Mouse (Mus musculus) fibroblast of lung, adult 2 months (primary cell): ENCODE results near the gene Cdc42ep3.

Experiments used
- DNase-seq: peaks from one replicate; pipeline ENCODE4 v3.0.0-alpha.2; 2011; ENCODE audit warnings: low read depth

Cdc42ep3 gene

DNA sequence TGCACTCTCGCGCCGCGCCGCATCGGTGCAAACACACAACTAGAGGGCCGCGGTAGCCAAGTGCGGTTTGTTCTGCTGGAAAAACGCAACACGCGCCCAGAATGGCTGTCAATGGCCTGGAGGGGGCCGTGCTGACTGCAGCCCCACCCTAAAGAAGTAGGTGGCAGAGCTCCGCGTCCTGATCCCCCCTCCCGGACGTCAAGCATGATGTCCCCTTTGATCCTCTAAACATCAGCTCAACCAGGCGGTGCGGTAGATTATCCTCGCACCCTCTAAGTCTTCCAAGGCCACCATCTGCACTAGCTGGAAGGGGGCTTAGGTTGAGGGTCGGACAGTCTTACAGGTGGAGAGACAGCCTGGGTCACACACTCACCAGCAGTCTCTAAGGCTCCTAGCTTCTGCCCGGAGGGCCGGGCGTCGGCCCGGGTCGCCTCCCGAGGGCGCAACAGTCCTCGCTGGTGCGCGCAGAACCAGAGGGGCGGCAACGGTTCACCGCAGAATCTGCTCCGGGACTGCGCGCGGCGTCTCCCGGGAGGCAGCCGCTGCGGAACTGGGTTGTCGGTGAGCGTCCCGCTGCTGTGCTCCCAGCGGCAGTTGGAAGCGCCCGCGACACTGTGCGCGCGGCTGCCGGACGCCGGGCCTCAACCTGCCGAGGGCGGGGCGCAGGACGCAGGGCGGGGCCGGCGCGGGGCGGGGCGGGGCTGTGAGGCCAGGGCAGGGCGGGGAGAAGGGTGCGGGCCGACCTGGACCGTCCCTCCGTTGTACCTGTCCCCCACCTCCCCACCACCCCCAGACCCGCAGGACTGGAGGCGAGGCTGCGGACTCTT, at the start of gene Cdc42ep3:
Cdc42ep3 (minus strand) TSS at position 648 of the 827 bp plus-strand sequence.
- no peak for DNase-seq

DNA sequence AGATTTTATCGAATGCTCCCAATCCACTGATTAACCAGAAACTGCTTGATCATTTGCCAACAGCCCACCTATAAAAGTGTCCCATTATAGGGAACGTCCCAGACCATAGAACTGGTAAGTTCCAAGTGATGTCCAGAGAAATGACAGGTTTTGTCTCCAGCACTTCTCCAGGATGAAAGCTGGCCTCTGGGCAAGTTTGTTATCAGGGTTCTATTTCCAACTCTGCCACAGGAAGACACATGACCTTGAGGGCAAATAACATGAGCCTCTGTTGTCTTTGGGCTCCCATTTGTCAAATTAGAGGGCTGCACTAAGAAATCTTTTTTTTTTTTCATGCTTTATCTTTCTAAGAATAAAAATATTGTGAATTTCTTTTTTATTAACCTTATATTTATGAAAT, 45.5 kb upstream of the Cdc42ep3 start:
- DNase-seq = no peak

DNA sequence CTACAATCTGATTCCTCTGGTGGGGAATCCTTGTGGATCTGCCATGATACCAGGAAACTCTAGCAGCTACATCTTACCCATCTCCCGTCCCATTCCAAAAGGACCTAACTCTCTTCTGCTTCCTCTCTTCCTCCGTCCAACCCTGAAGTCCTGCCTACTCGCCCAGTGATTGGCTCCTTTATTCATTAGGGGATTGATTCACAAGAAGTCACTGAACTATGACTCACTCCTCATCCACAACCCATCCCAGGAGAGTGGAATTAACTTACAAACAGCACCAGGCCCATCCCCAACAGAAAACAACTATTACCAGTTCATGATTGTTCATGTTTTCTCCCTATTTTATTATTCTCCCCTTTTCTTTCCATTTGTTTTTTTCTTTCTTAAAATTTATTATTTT, 43.5 kb upstream of the Cdc42ep3 start:
- no peak for DNase-seq

DNA sequence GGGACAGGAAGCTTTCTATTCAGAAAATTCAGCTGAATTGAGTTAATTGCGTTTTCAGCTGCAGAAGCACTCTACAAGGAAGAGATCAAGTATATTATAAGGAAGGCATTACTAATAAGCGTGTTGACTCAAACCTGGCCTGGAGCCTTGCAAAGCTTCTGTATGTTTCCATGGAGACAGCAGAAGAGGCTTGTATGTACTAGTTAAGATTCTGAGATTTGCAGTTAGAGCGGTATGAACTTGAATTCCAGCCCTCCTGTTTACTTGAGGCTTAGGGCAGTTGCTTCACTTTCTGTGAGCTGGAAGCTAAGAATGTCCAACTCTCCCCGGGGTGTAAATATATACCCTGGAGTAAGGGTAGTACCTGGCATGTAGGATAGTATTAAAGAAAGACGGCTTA, 39.9 kb upstream of the Cdc42ep3 start:
- DNase-seq = no peak

DNA sequence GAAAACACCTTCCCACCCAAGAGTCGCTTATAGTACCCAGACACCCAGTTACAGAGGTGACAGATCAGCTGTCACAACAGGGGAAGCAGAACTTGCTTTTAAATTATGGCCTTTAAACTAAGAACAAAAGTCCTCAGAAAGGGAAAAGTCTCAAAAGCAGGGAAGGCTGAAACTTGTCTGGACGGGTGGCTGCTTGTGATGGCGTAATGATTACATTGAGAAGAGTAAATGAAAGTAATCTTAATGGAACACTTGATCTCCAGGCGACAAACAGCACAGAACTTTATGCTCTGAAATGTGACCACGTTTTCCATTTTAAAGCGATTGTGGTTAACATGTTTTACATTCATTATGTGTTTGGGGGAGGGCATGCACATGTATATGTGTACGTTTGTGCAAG, 39.0 kb upstream of the Cdc42ep3 start:
- no peak for DNase-seq

DNA sequence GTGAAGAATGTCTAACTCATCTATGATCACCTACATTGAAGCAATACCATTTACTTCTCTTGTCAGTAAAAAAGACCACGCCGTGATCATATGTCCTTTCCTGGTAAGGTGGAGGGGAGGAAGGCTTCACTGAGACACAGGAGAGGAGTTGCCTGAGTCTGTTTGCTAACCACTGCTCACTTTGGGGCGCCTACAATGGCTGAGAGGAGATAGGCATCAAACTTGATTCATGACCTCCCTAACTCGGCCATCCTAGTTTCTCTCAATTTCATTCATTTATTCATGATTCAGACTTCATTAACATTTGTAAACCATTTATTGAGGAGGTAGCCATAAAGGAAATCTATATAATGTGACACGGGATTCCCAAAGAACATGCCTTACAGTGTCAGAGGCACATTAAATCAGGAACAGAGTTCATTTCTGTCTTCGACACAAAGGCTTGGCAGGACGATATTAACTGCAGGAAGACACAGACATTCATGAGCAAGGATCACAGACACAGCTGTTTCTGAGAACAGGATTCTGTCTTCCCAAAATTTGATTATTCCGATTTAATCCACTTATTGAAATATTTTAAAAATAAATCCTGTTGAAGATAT, 32.7 kb upstream of the Cdc42ep3 start:
- no peak for DNase-seq

DNA sequence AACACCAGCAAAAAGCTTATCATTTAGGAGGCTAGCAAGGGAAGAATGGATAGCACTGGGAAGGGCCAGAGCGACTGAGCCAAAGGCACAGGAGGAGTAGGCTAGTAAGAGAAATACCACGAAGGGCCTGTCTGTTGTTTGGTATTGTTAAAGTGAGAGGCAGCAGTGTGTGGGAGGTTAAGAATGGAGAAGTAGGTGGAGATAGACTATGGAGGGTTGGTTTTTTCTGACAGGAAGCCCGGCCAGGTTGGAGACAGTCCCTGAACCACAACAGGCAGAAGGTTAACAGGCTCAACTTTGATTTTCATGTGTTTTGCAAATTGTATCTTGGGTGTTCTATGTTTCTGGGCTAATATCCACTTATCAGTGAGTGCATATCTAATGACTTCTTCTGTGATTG, 26.6 kb upstream of the Cdc42ep3 start:
- no peak for DNase-seq

DNA sequence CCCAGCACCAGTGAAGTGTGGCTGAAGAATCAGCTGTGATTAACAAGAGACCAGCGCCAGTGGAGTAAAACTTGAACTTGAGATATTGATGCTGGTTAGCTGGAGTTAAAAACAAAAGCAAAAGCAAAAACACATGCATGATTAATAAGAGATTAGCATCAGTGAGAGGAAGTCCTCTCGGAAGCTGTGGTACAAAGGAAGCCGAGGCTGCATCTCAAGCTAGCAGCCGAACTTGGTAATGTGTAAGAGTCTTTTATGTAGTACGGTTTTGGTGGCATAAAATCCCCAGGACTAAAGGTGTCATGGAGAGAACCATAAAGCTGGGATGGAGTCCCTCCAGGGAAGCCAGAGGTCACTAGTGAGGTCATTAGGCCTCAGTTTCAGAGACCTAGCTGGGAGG, 24.3 kb upstream of the Cdc42ep3 start:
- no peak for DNase-seq

DNA sequence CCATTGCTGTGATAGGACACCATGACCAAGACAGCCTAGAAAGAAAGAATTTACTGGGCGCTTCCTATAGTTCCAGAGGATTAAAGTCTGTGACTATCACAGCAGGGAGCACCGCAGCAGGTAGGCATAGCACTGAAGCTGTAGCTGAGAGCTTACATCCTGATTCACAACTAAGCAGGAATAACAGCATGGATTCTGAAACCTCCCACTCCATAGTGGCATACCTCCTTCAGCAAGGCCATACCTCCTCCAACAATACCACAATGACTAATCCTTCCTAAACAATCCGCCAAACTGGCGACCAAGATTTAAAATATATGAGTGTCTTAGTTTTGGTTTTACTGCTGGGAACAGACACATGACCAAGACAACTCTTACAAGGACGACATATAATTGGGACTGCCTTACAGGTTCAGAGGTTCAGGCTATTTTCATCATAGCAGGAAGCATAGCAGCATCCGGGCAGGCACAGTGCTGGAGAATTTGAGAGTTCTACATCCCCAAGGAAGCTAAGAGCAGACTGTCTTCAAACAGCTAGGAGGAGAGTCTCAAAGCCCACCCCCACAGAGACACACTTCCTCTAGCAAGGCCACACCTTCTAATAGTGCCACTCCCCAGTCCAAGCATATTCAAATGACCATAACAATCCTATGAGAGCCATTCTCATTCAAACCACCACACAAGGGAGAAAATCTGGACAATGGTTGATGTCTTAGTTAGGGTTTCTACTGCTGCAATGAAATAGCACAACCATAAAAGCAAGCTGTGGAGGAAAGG, 21.7 kb upstream of the Cdc42ep3 start:
- no peak for DNase-seq

DNA sequence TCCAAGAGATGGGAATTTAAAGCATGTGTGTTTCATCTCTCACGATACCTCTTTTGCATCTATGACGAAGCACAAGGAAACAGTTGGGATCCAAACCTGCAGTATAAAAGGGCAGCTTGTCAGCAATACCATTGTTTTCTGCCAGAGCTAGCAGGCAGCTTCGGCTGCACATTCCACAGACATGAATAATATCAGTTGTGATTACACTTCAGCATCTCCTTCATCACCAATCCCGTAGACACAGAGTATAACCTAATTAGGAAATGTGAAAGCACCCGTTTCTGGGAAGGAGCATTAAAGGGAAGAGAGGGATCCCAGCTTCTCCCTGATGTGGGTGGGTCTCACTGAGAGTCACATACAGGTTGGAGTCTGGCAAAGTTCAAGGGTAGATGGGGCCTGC, 18.1 kb upstream of the Cdc42ep3 start:
- no peak for DNase-seq

DNA sequence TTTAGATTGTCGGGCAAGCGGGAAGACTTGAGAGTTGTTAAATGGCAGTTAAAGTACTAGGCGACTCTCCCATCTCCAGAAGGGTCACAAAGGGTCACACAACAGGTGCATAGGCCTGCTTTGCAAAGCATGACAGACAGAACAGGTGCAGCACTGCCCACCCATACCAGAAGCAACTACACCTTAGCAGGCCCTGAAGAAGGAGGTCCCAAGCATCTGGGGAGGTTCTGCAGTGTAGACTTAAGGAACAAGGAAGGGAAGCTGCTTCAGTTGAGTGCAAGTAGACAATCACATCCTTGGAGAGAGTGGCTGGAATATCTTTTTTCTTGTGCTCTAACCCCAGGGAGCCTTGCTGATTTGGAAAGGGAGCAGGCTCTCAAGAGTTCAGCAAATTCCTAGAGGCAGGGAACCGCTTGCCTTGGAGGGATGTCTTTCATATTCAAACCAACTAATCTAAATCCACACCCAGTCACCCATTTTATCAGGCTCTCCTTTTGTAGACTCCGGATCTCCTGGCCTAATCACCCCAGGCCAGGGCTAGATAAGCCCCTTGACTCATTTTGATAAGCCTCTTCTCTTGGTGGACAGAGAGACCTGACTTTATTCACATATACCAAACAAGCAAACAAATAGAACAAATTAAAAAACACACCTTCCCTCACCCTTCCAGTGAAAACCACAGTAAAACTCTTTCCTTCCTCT, 10.0 kb upstream of the Cdc42ep3 start:
- DNase-seq = no peak

DNA sequence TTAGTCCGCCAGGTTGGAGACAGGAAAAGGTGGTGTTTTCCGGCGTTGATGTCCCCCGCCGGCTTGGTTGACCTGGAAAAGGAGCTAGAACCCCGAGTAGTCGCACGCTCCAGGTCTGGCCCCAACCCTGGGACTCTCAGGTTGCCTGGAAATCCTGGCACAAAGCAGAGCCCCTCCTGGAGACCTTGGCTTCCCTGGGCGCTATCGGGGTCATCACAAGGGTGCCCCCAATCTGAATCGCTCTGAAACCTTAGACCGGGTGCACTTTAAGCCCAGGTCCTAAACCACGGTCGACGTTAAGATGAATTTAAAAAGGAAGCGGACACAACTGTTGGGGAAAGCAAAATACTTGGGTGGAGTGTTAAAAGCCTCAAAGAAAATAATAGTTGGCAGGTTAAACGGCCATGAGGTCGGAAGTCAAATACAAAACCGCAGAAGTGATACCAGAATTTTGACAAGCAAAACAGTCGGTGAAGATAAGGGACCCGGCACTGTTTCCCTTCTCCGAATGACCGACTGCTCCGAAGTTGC, 1.2 kb upstream of the Cdc42ep3 start:
- DNase-seq = no peak

DNA sequence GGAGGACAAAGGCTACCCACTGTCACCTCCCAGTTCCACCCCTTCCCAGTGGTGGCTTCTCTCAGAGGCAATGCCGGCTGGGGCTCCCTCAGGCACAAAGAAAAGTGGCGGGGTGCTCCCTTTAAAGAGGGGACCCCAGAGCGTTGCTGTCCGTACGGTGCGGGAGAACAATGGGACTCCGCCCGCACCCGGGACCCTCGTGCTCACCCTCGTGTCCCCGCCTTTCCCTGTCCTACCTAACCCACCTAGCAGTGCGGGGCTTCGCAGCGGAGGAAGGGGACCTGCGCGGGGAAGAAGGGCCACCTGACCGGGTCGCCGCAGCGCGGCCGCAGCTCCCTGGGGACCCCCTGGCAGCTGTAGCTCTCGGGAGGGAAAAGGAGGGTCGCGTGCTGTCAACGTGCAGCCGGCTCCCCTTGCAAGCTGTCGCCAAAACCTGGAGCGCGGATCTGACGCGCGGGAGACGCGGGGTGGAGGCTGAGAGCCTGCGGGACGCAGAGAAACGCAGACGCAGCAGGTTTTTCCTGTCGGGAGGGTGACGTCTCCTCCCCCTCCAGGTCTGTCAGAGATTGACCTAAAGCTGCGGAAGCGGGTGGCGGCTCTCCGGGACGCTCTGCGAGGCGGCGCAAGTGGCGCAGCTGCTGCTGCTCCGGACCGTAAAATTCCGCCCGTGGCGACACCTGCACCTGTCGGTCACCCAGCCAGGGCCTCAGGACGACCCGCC, 540 bp upstream of the Cdc42ep3 start:
- no peak for DNase-seq

DNA sequence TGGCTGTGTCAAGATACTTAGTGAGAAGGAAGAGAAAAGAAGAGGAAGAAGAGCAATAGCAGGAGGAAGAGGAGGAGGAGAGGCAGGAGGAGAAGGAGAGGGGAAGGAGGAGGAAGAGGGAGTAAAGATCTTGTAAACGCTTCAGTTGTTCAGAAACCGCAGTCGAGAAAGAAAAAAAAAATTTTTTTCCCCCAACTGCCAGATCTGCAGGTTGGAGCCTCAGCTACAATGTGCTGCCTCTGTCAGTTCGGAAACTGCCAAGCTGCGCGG, 782 bp downstream of the Cdc42ep3 start:
- DNase-seq = no peak

DNA sequence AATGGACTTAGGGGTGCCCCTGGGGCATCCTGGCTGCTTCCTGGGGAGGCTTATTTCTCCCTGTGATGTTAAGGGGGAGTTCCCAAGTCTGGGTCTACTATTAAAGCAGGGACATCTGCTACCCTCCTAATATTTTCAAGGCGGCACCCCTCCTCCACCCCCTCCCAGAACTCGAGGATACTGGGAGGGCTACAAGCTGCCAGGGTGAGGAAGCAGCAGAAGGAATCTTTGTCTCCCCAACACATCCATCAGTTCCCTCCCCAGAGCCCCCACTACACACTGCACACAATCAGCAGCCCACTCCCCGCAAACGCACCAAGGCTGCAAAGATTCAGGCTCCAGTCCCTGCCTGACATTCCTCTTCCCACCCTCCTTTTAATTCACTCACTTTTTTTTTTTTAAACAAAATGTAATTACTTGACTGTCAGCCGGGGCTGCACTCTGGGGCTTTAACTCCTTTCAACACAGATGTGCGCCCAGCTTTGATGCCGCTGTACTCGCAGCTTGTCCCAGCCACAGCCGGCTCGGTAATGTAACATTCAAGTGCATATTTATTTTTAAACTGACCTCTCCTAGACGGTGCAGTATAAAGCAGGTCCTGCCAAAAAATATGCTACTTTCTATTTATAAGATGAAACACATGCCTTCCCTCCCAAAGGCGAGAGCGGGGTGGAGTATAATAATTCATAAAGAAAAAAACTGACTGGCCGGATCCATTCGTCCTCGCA, 1.3 kb downstream of the Cdc42ep3 start:
- DNase-seq = no peak

DNA sequence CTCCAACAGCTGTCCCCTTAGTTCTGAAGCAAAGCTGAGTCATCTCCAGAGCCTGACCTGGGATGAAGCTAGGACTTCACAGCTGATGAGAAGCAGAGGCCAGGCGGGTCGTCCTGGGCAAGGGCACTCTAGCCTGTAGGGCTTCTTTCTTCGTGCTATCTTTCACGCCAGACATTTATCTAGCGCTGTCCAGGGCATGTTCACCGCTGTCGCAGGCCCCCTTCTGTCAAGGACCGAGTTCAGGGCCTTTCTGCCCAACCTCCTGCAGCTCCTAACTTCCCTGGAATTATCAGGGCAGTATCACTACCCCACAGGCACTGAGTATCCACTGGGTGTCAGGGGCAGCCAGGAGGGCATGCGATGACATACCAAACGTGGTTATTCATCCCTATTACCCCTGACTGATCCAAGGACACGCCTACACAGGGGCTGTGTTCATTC, 4.1 kb downstream of the Cdc42ep3 start:
- no peak for DNase-seq

DNA sequence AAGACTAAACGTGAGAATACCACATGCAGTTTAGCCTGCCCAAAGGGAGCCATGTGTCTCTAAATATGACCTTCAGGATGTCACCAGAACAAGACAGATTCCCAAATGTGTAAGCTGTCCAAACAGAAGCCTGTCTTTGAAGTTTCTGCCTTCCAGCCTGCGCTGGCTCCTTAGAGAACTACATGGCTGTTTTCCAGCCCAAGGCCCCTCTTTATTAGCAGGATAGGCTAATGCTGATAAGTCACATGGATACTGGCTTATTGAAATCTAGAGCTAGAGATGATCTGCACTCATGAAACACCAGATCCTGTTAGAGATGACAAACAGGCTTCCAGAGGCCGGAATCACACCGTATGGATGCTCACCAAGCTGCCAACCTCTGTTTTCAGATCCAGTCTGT, 5.5 kb downstream of the Cdc42ep3 start:
- no peak for DNase-seq

DNA sequence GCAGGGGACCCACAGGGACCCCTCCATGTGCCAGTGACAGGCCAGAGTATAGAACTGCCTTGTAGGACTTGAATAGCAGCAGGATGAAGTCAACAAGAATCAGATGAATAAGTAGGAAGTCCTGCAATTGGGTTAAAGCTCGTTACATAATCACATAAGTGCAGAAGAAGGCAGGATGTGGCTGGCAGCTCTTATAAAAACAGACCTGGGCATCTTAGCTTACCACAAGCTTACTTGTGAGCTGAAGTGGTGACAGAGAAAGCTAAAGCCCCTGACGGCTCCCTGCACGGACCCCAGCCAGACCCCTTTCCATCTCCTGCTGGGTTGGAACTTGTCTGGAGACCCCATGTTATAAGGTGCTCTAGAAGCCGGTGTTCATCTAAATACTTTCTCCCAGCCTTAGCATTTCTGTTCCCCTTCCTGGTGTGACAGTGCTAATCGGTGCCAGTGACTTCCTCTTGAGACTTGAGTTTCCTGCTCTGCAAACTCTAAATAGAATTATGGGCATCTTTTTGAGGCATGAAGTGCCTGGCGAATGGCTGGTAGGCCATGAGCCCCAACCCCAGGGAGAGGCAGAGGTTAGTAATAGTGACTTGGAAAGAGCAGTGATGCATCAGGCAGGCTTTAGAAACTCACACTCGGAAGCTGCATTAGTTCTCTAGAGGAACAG, 6.8 kb downstream of the Cdc42ep3 start:
- no peak for DNase-seq

DNA sequence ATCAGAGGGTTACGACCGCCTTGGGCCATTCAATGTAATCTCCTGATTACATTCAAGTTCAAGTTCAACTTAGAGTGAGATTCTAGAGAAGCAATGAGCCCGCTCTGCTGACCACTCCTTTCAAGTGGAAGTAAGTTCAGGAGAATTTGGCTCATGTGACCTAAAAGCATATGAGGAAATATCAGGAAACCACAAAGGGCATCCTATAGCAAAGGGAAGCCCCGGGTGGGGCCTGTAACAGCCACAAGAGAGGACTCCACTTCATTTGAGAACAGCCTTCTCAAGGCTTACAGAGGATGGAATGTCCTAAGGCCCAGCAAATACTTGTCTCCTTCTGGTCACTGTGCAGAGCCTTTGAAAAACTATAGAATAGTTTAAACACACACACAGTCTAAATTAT, 7.6 kb downstream of the Cdc42ep3 start:
- no peak for DNase-seq

DNA sequence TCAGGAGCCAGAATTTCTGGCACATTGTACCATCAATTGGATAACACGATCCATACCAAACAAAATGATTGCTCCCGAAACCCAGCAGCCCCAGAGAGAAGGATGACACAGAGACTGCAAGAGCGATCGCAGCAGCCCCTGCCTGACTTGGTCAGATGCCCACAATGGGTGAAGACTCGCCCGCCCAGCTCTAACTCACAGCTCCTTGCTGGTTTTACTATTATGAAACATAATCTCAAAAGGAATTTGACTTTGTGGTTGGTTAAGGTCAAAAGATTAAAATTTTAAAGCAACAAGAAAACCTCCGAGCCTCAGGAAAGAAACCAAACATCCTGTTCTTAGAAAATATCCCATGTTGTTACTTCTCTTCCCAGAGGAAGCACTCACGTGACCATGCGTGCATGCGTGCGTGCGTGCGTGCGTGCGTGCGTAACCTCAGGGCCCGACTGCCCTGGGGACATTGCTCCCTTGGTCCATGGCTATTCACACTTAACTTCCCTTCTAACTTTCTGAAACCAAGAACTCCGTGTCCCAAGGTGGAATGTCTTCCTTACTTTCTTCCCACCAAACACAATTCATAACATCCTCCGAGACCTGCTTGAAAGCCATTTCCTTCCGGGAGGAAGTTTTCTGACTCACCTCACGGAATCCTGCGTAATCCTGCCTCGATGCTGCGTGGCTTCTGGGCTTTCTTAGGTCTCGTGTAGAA, 9.7 kb downstream of the Cdc42ep3 start:
- DNase-seq = no peak
